Mouse (Mus musculus) ES-Bruce4 (cell line): Measurements from ENCODE around the gene Galntl6.

ENCODE experiments used
- CTCF ChIP-seq: IDR thresholded peaks from one replicate; pipeline ENCODE4 v1.8.1; 2011; ENCODE audit warnings: low read depth, low read length
- POLR2A ChIP-seq: IDR thresholded peaks from one replicate; pipeline ENCODE4 v1.8.1; 2011; ENCODE audit warnings: low read length; ENCODE audit not compliant: insufficient read depth

DNA sequence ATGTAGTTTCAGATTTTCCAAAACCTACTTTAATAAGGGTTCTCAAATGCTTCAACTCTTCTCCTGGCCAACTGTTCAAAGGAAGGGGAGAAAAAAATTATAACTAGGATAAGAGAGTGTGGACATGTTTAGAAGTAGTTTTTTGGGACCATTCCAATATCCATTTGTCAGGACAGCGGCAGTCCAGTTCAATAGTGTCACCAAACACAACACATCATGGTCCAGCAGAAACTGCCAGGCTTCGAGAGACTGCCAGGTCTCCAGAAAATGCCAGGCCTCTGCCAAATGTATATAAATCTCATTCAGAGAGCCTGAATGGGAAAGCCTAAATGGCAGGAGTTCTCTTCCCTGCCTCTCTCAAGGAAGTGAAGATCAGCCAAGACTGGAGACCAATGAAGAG lies 469.7 kb downstream of the Galntl6 start:
- TF ChIP-seq CTCF (no peak), POLR2A (no peak)
